Mouse (Mus musculus) G1E (cell line): Measurements from ENCODE around the gene Lyrm9. TPM values are rescaled to one million over a fixed set of nuclear protein-coding genes. Genes with fewer than 3 reads are reported as not detected.
"Not testable (repeated sequence)": the region's sequence is repeated elsewhere in the genome, so short reads cannot be mapped to it uniquely, and the experiment has no call there.

ENCODE experiments used
- ATAC-seq: 2 replicates; pipeline ENCODE4 v1.8.0; 2016; ENCODE audit warnings: mild to moderate bottlenecking; ENCODE audit not compliant: insufficient number of reproducible peaks, poor library complexity, low FRiP score, severe bottlenecking; ENCODE audit errors: extremely low read depth
- DNase-seq: peaks from one replicate; pipeline ENCODE4 v3.0.0; 2012; ENCODE audit warnings: low spot score
- H3K27me3 ChIP-seq: 2 replicates; pipeline ENCODE4 v1.6.1; 2012; ENCODE audit warnings: mild to moderate bottlenecking, low read length, inconsistent platforms; ENCODE audit not compliant: insufficient read depth
- H3K36me3 ChIP-seq: replicated peaks from 2 replicates; pipeline ENCODE3; 2012; ENCODE audit warnings: mild to moderate bottlenecking, inconsistent platforms
- H3K4me1 ChIP-seq: 2 replicates; pipeline ENCODE4 v1.6.1; 2012; ENCODE audit warnings: low read depth, low read length, inconsistent platforms, mixed read lengths; ENCODE audit not compliant: insufficient read depth
- H3K4me3 ChIP-seq: 2 replicates; pipeline ENCODE4 v1.5.1; 2012; ENCODE audit warnings: low read depth, mild to moderate bottlenecking, inconsistent platforms, low read length, moderate library complexity, mixed read lengths
- H3K9me3 ChIP-seq: replicated peaks from 2 replicates; pipeline ENCODE4 v1.6.1; 2012; ENCODE audit warnings: inconsistent platforms
- CTCF ChIP-seq: IDR thresholded peaks from 2 replicates; pipeline ENCODE4 v1.5.1; 2012; ENCODE audit warnings: low read depth, low read length, inconsistent platforms, mixed read lengths
- GATA1 ChIP-seq: IDR thresholded peaks from 2 replicates; pipeline ENCODE4 v1.6.1; 2012; ENCODE audit warnings: borderline replicate concordance, low read length, inconsistent platforms, mixed read lengths
- GATA2 ChIP-seq: IDR thresholded peaks from 2 replicates; pipeline ENCODE4 v1.6.1; 2012; ENCODE audit warnings: low read depth, low read length, inconsistent platforms, borderline replicate concordance
- POLR2AphosphoS5 ChIP-seq: IDR thresholded peaks from 2 replicates; pipeline ENCODE4 v1.6.1; 2012; ENCODE audit warnings: low read depth, low read length, inconsistent platforms; ENCODE audit not compliant: insufficient replicate concordance
- TAL1 ChIP-seq: conservative IDR thresholded peaks from 2 replicates; pipeline ENCODE4 v1.6.1; 2012; ENCODE audit warnings: low read depth, low read length, inconsistent platforms, mixed read lengths
- polyA plus RNA-seq: library from polyadenylated mRNA; stranded (reverse); fragments of >175 nt; gene quantifications from 2 replicates; pipeline ENCODE4 v1.2.3, GENCODE M21; 2012
- total RNA-seq, 2 experiments: library from RNA; stranded (forward) in 1 of 2; stranded (reverse) in 1 of 2; fragments of 200-1000 nt in 1 of 2; fragments of >200 nt in 1 of 2; fragmentation: Nextera tagmentation in 1 of 2; gene quantifications; 2 replicates each; pipeline ENCODE4 v1.2.3; 2014 to 2017

Gene Lyrm9
- total and polyA plus RNA-seq, 3 experiments = 24.9 to 211 (median 52.1) TPM

DNA sequence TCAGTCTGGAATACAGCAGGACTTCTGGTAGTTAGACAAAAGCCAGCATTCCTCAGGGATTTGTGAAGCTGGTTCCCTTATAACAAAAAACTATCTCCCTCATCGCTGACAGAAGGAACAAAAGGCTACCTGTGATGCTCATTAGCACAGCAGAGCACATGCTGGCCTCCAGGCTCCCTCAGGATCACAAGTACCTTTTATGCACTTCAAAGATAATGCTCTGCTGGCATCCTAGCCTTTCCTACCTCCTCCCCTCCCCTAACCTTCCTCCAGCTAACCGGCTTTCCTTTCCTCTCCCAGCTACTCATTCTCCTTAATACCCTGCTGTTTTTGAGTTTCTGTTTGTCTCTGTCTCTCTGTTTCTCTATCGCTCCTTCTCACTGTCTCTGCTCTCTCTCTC lies 31.2 kb downstream of the Lyrm9 start:
- no peak for ATAC-seq
- Histone ChIP-seq H3K9me3 (no peaks in the 10 kb centered on the region), H3K36me3 (no peaks in the 10 kb centered on the region), H3K4me1 (0 out of 2 replicates have a peak, but pooled peaks cover 5% of the 10 kb centered on the region), H3K27me3 (peaks cover 16% of the 10 kb centered on the region), H3K4me3 (no peak overlapping the region)
- no peak for DNase-seq
- no peak for TF ChIP-seq POLR2AphosphoS5
- TF ChIP-seq GATA1 = no peak
- TF ChIP-seq GATA2 = no peak

DNA sequence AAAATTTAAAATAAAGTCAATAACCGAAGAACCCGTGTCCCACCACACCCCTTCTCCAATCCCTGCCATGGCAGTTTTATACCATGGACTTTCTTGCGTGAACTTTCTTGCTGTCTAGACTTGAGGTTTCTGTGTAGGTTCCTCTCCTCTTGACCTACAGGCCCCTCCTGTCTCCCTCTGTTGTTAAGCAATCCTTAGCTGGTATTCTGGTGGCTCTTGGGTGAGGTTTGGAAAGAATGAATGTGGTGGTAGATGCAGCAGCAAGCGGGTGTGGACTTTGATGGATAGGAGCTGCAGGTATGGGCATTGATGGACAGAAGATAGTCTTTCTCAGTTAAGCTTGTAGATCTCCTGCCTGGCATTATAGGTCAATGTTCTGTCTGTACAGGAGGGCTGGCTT lies 37.5 kb downstream of the Lyrm9 start:
- ATAC-seq (no peak), DNase-seq (no peak)
- H3K4me1 ChIP-seq = no peaks in the 10 kb centered on the region
- TF ChIP-seq GATA2 = no peak
- no peak for TF ChIP-seq CTCF
- no peak for TF ChIP-seq POLR2AphosphoS5
- no peak for TF ChIP-seq TAL1
- no peak overlapping the region for H3K4me3 ChIP-seq
- H3K36me3 ChIP-seq = no peaks in the 10 kb centered on the region
- H3K27me3 ChIP-seq = peaks cover 18% of the 10 kb centered on the region
- no peaks in the 10 kb centered on the region for H3K9me3 ChIP-seq

DNA sequence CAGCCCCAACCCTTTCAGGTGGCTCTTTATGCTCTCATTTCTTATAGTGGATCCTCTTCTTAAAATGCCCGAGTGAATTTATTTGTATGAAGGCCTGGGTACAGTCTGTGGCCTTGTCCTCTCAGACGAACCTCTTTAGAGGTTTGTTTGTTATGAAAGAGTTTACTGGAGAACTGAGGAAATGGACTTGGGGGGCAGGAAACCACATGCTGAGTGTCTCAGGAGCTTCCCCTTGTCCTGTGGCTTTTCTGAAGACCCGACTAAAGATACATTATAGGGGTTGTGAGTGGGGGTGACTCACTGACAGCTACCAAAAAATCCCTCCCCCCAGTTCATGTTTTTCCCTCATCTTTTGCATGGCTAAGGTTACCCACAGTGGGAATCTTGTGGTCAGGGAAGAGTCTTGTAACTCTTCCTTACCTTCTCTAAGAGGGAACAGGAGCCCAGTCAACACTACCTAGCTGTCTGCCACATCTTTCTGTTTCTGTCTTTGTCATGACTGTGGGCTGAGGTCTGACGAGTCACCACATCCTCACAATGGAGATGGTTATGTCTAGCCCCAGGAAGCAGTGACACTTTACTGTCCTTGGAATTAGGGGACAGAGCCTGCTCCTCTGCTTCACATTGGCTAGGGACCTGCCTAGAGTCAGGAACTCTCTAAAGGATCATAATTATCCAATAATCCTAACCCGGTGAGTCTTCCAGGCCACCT lies 38.3 kb downstream of the Lyrm9 start:
- no peaks in the 10 kb centered on the region for H3K9me3 ChIP-seq
- H3K4me1 ChIP-seq = no peaks in the 10 kb centered on the region
- TF ChIP-seq POLR2AphosphoS5 = no peak
- DNase-seq (no peak), ATAC-seq (no peak)
- H3K27me3 ChIP-seq = peaks cover 18% of the 10 kb centered on the region
- no peaks in the 10 kb centered on the region for H3K36me3 ChIP-seq
- H3K4me3 ChIP-seq = no peak overlapping the region

DNA sequence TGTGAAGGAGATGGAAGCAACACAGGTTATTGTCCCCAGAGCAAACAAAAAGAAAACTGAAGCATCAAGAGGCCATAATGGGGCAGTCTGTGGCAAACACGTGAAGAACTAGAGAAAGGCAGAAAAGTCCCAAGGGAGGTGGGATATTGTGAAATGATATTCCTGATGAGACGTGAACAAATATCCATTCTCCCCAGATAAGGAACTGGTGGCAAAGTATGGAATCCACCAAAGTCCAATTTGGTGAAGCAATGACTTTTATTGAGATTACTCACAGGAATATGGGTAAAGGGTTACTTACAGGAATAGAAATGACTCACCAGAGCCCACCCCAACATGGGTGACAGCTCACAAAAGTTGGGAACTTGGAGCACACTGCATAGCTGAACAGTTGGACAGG lies 38.9 kb downstream of the Lyrm9 start:
- H3K4me1 ChIP-seq = no peaks in the 10 kb centered on the region
- H3K9me3 ChIP-seq = no peaks in the 10 kb centered on the region

DNA sequence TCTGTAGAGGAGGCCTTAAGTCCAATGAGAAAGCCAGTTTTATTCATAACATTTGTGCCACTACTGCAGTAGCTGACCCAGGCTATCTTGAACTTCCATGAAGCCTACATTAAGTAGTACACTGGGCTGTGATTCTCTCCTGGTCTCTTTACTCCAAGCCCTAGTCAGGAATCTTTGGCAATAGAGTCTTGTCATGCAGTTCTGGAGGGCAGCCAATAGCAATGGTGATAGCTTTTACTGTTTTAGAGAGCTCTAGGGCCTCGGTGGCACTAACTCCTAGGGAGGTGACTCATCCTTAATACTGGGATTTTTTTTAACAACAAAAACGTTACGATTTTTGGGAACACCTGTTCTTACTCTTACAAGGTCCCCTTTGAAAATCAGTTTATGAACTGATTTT lies 40.1 kb downstream of the Lyrm9 start:
- no peak overlapping the region for H3K4me3 ChIP-seq
- no peaks in the 10 kb centered on the region for H3K9me3 ChIP-seq
- H3K4me1 ChIP-seq = no peaks in the 10 kb centered on the region
- no peak for TF ChIP-seq GATA2
- TF ChIP-seq GATA1 = no peak
- TF ChIP-seq TAL1 = no peak
- TF ChIP-seq CTCF = no peak
- no peaks in the 10 kb centered on the region for H3K36me3 ChIP-seq
- ATAC-seq (no peak), DNase-seq (no peak)
- H3K27me3 ChIP-seq = peaks cover 17% of the 10 kb centered on the region

More for the DNA sequence above, 38.9 kb downstream of the Lyrm9 start:
- TF ChIP-seq GATA2 (no peak), CTCF (no peak), TAL1 (no peak), POLR2AphosphoS5 (no peak), GATA1 (no peak)
- no peaks in the 10 kb centered on the region for H3K36me3 ChIP-seq
- peaks cover 18% of the 10 kb centered on the region for H3K27me3 ChIP-seq
- H3K4me3 ChIP-seq = no peak overlapping the region
- DNase-seq (no peak), ATAC-seq (no peak)

DNA sequence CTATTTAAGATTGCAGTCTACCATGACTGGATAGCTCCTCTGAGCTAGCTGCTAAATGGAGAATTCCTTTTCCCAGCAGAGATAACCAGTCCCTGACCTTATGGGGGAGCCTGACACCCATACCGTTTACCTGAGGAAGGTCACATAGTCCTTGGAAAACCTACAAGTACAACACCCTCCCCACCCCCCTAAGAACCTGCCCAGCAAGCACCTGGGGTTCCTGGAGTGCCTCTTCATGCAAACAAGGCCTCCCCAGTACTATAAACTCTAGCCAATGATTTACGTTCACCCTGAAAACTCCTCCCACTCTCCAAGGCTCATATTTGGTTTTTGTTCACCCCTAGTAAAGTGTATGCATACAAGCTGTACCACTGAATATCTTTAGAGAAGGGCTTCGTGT lies 41.3 kb downstream of the Lyrm9 start:
- no peak for DNase-seq
- peaks cover 19% of the 10 kb centered on the region for H3K27me3 ChIP-seq
- no peaks in the 10 kb centered on the region for H3K9me3 ChIP-seq
- no peak for ATAC-seq
- no peaks in the 10 kb centered on the region for H3K4me1 ChIP-seq
- no peak overlapping the region for H3K4me3 ChIP-seq
- TF ChIP-seq GATA2 (no peak), GATA1 (no peak), POLR2AphosphoS5 (no peak), CTCF (no peak), TAL1 (no peak)
- H3K36me3 ChIP-seq = no peaks in the 10 kb centered on the region

DNA sequence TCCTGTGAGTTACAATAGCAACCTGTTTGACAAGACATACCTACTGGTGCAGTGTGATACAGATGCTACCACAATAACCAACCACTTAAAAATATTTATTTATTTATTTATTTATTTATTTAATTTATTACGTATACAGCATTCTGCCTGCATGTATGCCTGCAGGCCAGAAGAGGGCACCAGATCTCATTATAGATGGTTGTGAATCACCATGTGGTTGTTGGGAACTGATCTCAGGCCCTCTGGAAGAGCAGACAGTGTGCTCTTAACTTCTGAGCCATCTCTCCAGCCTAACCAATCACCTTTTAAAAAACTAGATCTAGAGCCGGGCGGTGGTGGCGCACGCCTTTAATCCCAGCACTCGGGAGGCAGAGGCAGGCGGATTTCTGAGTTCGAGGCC lies 42.8 kb downstream of the Lyrm9 start:
- H3K4me1 ChIP-seq, DNase-seq, ATAC-seq, H3K9me3 ChIP-seq, H3K4me3 ChIP-seq, H3K36me3 ChIP-seq: not testable (repeated sequence)
- peaks cover 15% of the 10 kb centered on the region for H3K27me3 ChIP-seq
